Mouse (Mus musculus) Patski (cell line): ENCODE measurements around the gene Cdc20. TPM values are rescaled to one million over a fixed set of nuclear protein-coding genes. Genes with fewer than 3 reads are reported as not detected.

Experiments used
- ATAC-seq: fragments of 100-300 bp; one replicate; pipeline ENCODE4 v1.8.0; 2021
- CTCF ChIA-PET: fragments of 350-600 bp; sonication (Branson Sonifier 250); formaldehyde crosslinking; loops from one replicate; lab custom pipeline; 2022; ENCODE audit warnings: inconsistent platforms; lab: Charles Lee
- POLR2A ChIA-PET: fragments of 350-600 bp; sonication (Branson Sonifier 250); formaldehyde crosslinking; loops from one replicate; lab custom pipeline; 2022; ENCODE audit warnings: antibody characterized with exemption, inconsistent platforms; lab: Charles Lee
- DNase-seq: peaks from one replicate; pipeline ENCODE4 v3.0.0-alpha.2; 2011; ENCODE audit warnings: low read depth, low spot score
- H3K27me3 ChIP-seq: fragments of 371-371 bp; one replicate; pipeline ENCODE4 v1.5.1; 2021
- CTCF ChIP-seq: fragments of 100-300 bp; IDR thresholded peaks from one replicate; pipeline ENCODE4 v1.5.1; 2021
- in situ Hi-C: fragments of 300-500 bp; cut with MboI; formaldehyde crosslinking; loops from 3 replicates; pipeline ENCODE4 v1.11.1; 2018; ENCODE audit warnings: low pct_unique_long_range_greater_than_20kb, mixed read lengths
- polyA plus RNA-seq: library from polyadenylated mRNA; unstranded; gene quantifications from one replicate; pipeline ENCODE4 v1.2.3, GENCODE M21; 2021

Gene Cdc20
- polyA plus RNA-seq, 1 experiment from 2014 or later, result 60.1 TPM

DNA sequence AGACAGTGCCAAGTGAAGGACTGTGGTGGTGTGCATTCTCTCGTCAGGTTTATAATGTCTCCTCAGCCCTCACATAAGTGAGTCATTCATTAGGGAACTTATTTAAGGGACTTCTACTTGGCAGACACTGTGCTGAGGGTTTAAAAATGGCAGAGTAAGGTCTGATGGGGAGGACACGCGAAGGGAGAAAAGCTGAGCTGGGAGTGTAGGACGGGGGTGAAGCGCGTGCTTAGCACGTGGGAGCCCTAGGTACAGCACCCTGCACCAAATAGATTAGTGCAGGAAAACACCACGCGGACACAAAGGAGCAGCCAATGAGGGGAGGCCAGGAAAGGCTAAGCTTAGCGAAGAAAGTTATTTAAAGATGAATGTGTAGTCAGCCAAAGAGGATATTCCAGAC is 7.9 kb upstream of the Cdc20 start:
- in situ Hi-C loops, result no loop called here
- ATAC-seq (no peak), DNase-seq (no peak)
- no peak for TF ChIP-seq CTCF
- peaks cover 14% of the 10 kb centered on the region for H3K27me3 ChIP-seq
- ChIA-PET CTCF (no interaction called here), POLR2A (no interaction called here)

DNA sequence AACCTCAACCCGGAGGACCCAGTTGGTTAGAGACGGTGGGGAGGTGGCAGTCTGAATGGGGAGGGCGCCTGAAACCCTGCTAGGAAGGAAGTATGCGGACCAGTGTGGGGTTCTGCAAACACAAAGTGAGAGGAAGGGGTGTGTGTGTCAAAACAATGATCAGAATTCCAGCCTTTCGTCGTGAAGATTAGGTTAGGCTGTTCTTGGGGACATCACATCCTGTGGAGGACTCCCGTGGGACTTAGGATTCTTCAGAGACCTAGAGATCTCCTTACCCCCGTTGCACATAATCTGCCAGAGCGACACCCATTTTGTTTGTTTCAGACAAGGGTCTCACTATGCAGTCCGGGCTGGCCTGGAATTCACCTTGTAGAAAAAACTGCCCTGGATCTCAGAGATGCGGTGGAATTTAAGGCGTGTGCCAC is 689 bp upstream of the Cdc20 start:
- ATAC-seq (no peak), DNase-seq (no peak)
- ChIA-PET POLR2A (no interaction called here), CTCF (no interaction called here)
- H3K27me3 ChIP-seq, result no peaks in the 10 kb centered on the region
- TF ChIP-seq CTCF, result no peak
- in situ Hi-C loops, result no loop called here

DNA sequence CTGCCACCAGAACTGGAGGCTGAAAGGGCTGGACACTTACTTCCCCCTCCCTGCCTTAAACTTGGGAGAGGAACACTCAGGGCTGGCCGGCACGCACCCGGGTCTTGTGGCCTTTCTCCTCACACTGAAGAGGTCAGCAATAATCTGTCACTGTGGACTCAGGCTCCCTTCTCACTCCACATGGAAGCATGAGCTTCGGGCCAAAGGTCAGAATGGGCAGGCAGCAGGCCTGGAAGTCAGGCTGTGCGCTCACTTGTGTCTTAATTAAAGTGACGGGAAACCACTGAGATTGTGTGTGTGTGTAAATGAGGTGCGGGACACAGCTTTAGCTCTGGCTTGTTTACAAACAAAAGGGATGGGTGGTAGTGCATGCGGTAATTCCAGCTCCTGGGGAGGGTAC is 4.8 kb downstream of the Cdc20 start:
- ChIA-PET CTCF (no interaction called here), POLR2A (interaction anchor here (0.6 kb wide), 1 partner anchor 1283 kb away, joined by 3 read pairs; no protein-coding TSS in a partner anchor)
- no peak for TF ChIP-seq CTCF
- in situ Hi-C loops, result no loop called here
- DNase-seq (no peak), ATAC-seq (no peak)
- H3K27me3 ChIP-seq, result no peaks in the 10 kb centered on the region

DNA sequence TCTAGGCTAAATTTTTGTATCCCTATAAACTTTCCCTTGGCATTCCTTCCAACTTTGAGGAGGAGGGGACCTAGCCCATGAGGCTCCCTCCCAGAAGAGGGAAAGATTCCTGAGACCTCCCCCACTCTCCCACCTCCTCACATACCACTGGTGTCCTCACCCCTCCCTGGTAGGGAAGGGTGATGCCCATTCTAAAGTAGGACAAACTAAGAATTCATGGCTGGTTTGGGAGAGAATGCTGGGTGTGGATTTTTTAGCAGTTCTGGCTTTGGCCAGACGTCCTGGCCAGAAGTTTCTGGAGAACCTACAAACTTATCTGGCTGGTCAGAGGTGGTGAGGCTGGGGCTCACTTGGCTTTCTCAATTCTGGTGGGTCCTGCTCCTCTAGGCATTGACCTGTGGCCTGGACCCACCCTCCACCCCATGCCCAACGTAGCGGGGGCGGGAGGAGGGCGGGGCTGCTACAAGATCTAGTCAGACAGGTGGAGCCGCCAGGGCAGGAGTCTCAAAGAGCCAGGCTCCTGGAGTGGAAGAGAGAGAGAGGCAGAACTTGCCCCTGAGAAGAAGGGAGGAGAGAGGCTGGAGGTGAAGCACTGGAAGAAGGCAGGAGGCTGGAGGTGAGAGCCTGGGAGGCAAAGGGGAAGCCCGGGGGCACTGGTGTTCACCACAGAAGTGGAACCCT is 7.8 kb downstream of the Cdc20 start:
- in situ Hi-C loops, result no loop called here
- DNase-seq (no peak), ATAC-seq (no peak)
- ChIA-PET CTCF (interaction anchor here (1.0 kb wide), 1 partner anchor 137 kb away, joined by 4 read pairs; no protein-coding TSS in a partner anchor), POLR2A (interaction anchor here (1.2 kb wide), 1 partner anchor 8 kb away, joined by 3 read pairs; the partner anchor contains the start of gene Cdc20)
- H3K27me3 ChIP-seq, result no peaks in the 10 kb centered on the region
- no peak for TF ChIP-seq CTCF

DNA sequence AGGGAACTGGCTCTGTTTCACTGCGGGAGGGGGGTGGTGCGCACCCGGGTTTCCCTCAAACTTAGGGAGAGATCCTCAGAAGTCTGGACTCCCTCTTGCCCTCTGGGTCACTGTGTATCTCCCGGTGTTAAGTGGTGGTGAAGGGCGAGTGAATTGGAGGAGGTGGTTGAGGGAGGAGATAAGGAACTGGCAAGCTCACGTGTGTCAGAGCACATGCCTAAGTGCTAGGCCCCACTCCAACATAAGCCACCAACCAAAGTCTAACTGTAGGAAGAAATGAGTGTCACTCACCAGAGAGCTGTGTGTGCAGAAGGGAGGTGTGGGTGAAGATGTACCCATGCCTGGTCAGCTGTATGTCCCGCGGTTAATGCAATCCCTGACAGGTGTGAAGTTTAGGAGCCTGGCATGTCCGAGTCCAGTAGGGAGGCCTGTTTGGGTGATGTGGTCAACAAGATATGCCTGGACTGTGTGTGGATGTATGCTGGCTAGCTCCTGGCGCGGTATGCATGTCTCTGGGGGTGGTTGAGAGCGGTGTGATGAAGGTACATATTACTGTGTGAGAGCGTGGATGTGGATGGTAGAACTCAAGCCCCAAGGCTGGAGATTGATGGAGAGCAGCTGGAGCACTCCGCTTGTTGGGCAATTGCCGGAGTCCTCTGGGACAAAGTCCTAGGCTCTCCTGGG is 8.5 kb downstream of the Cdc20 start:
- ChIA-PET CTCF (interaction anchor here (1.0 kb wide), 1 partner anchor 138 kb away, joined by 4 read pairs; no protein-coding TSS in a partner anchor), POLR2A (interaction anchor here (1.2 kb wide), 1 partner anchor 8 kb away, joined by 3 read pairs; the partner anchor contains the start of gene Cdc20)
- DNase-seq (no peak), ATAC-seq (peak; percentile 2)
- no peaks in the 10 kb centered on the region for H3K27me3 ChIP-seq
- TF ChIP-seq CTCF, result no peak
- in situ Hi-C loops, result no loop called here

- DNase-seq (no peak), ATAC-seq (peak; percentile 91)
- CTCF ChIA-PET, result interaction anchor here (1.0 kb wide), 1 partner anchor 139 kb away, joined by 4 read pairs; no protein-coding TSS in a partner anchor
- in situ Hi-C loops, result no loop called here
- POLR2A ChIA-PET, result interaction anchor here (0.6 to 1.8 kb wide), 4 partner anchors 8 to 844 kb away, joined by 3 to 7 read pairs (median 4); partner anchors contain the start of gene Cdc20
- no peaks in the 10 kb centered on the region for H3K27me3 ChIP-seq
- no peak for TF ChIP-seq CTCF
These were observed 9.2 kb downstream of the Cdc20 start, which contains the start of gene Elovl1 for GRCm38 (mm10) chr4:118427768-118428451. TSS of gene Elovl1 (plus strand) at chr4:118428093.

- no peak for TF ChIP-seq CTCF
- H3K27me3 ChIP-seq, result no peaks in the 10 kb centered on the region
- ChIA-PET POLR2A (interaction anchor here (0.6 to 1.8 kb wide), 4 partner anchors 8 to 844 kb away, joined by 3 to 7 read pairs (median 4); no protein-coding TSS in a partner anchor), CTCF (no interaction called here)
- DNase-seq (no peak), ATAC-seq (peak; percentile 31)
- in situ Hi-C loops, result no loop called here
These were observed 9.8 kb downstream of the Cdc20 start for GRCm38 (mm10) chr4:118427415-118427767.

GRCm38 (mm10) chr4:118425374-118425773 is 11.8 kb downstream of the Cdc20 start:
- ChIA-PET POLR2A (interaction anchor here (1.9 kb wide), 1 partner anchor 9 kb away, joined by 9 read pairs; no protein-coding TSS in a partner anchor), CTCF (no interaction called here)
- no peaks in the 10 kb centered on the region for H3K27me3 ChIP-seq
- in situ Hi-C loops, result no loop called here
- no peak for TF ChIP-seq CTCF
- ATAC-seq (no peak), DNase-seq (no peak)

DNA sequence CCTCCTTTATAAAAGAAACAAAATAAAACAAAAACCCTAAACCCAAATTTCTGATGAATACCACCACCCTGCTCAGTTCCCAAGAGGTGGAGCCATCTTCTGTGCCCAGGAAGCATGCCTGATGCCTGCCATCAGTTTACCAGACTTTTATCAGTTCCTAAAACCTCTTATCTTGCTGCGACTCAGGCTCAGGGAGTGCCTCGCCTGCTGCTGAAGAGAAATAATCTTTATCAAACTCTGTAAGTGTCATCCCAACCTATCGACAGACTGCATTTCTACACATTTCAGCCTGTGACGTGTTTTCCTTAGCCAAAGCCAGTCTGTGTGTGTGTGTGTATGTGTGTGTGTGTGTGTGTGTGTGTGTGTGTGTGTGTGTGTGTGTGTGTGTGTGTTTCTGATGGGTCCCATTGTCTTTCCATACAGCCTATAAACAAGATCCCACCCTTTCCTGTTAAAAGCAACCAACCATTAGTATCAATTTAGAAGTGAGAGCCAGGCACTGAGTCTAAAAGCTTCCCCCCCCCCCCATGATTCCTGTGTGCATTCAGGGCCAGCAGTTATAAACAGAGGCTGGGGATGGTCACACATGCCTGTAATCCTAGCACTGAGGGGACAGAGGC is 12.5 kb downstream of the Cdc20 start:
- ATAC-seq (no peak), DNase-seq (no peak)
- ChIA-PET CTCF (no interaction called here), POLR2A (interaction anchor here (1.9 kb wide), 1 partner anchor 8 kb away, joined by 9 read pairs; no protein-coding TSS in a partner anchor)
- H3K27me3 ChIP-seq, result no peaks in the 10 kb centered on the region
- in situ Hi-C loops, result no loop called here
- TF ChIP-seq CTCF, result no peak

- DNase-seq (no peak), ATAC-seq (no peak)
- CTCF ChIA-PET, result interaction anchor here (0.9 to 1.0 kb wide), 3 partner anchors 20 to 155 kb away, joined by 3 read pairs; no protein-coding TSS in a partner anchor
- POLR2A ChIA-PET, result no interaction called here
- in situ Hi-C loops, result no loop called here
- H3K27me3 ChIP-seq, result no peaks in the 10 kb centered on the region
- no peak for TF ChIP-seq CTCF
These were observed 15.8 kb downstream of the Cdc20 start for GRCm38 (mm10) chr4:118421384-118421783.
